Mouse (Mus musculus): ENCODE data around the gene Oas2. TPM values are rescaled to one million over a fixed set of nuclear protein-coding genes. Genes with fewer than 3 reads are reported as not detected.
A peak's percentile ranks its signal among the peaks of the same experiment; 100 is the strongest.

Oas2 gene
- polyA plus RNA-seq, 1 experiment from 2014 or later, result 0.62 TPM

- Histone ChIP-seq H3K36me3 (ENCODE audit: control insufficient read depth, insufficient read depth, low read length) (no peaks in the 10 kb centered on the region), H3K4me2 (ENCODE audit: low read depth, low read length) (no peak overlapping the region), H3K27me3 (ENCODE audit: control insufficient read depth, insufficient read depth, low read length) (peaks cover 15% of the 10 kb centered on the region), H3K9me3 (replicated peaks; ENCODE audit: control insufficient read depth, low read length) (no peaks in the 10 kb centered on the region), H3K4me1 (ENCODE audit: control insufficient read depth, insufficient read depth, low read length) (no peaks in the 10 kb centered on the region), H3K27ac (ENCODE audit: low read length) (no peak overlapping the region), H3K4me3 (replicated peaks; ENCODE audit: low read length) (no peak overlapping the region), H3K9ac (ENCODE audit: low read length) (no peak overlapping the region)
- no peak for ATAC-seq (ENCODE audit: insufficient read depth, low FRiP score)
- 59% methylated on average over 10 of the region's 10 CpGs for WGBS
These were observed 32.5 kb downstream of the Oas2 start for GRCm38 (mm10) chr5:120717136-120717535.

GRCm38 (mm10) chr5:120714314-120714713, 35.3 kb downstream of the Oas2 start:
- Histone ChIP-seq H3K9ac (ENCODE audit: low read length) (no peak overlapping the region), H3K27ac (ENCODE audit: low read length) (no peak overlapping the region), H3K9me3 (replicated peaks; ENCODE audit: control insufficient read depth, low read length) (no peaks in the 10 kb centered on the region), H3K4me1 (ENCODE audit: control insufficient read depth, insufficient read depth, low read length) (peaks cover 12% of the 10 kb centered on the region), H3K27me3 (ENCODE audit: control insufficient read depth, insufficient read depth, low read length) (peaks cover 41% of the 10 kb centered on the region), H3K4me2 (ENCODE audit: low read depth, low read length) (no peak overlapping the region), H3K4me3 (replicated peaks; ENCODE audit: low read length) (no peak overlapping the region), H3K36me3 (ENCODE audit: control insufficient read depth, insufficient read depth, low read length) (no peaks in the 10 kb centered on the region)
- ATAC-seq (ENCODE audit: insufficient read depth, low FRiP score), result no peak
- 3% methylated on average over 16 of the region's 16 CpGs for WGBS

- Histone ChIP-seq H3K27me3 (ENCODE audit: control insufficient read depth, insufficient read depth, low read length) (peaks cover 41% of the 10 kb centered on the region), H3K36me3 (ENCODE audit: control insufficient read depth, insufficient read depth, low read length) (no peaks in the 10 kb centered on the region), H3K4me1 (ENCODE audit: control insufficient read depth, insufficient read depth, low read length) (peaks cover 12% of the 10 kb centered on the region), H3K9me3 (replicated peaks; ENCODE audit: control insufficient read depth, low read length) (no peaks in the 10 kb centered on the region), H3K4me2 (ENCODE audit: low read depth, low read length) (no peak overlapping the region), H3K4me3 (replicated peaks; ENCODE audit: low read length) (no peak overlapping the region), H3K9ac (ENCODE audit: low read length) (no peak overlapping the region), H3K27ac (ENCODE audit: low read length) (no peak overlapping the region)
- 73% methylated on average over 8 of the region's 8 CpGs for WGBS
- ATAC-seq (ENCODE audit: insufficient read depth, low FRiP score), result no peak
These were observed 36.9 kb downstream of the Oas2 start for GRCm38 (mm10) chr5:120712721-120713120.

GRCm38 (mm10) chr5:120711827-120712226, 37.8 kb downstream of the Oas2 start, which contains the start of gene Dtx1:
Gene Dtx1, minus strand, starts transcription at chr5:120711927.
- Histone ChIP-seq H3K4me3 (replicated peaks; ENCODE audit: low read length) (peak within 1 kb of the TSS; percentile 57), H3K9me3 (replicated peaks; ENCODE audit: control insufficient read depth, low read length) (no peaks in the 10 kb centered on the region), H3K4me1 (ENCODE audit: control insufficient read depth, insufficient read depth, low read length) (peaks cover 13% of the 10 kb centered on the region), H3K9ac (ENCODE audit: low read length) (peak within 1 kb of the TSS; percentile 74), H3K36me3 (ENCODE audit: control insufficient read depth, insufficient read depth, low read length) (no peaks in the 10 kb centered on the region), H3K27me3 (ENCODE audit: control insufficient read depth, insufficient read depth, low read length) (peaks cover 41% of the 10 kb centered on the region), H3K27ac (ENCODE audit: low read length) (no peak within 1 kb of the TSS), H3K4me2 (ENCODE audit: low read depth, low read length) (peak within 1 kb of the TSS; percentile 78)
- WGBS, result 47% methylated on average over 3 of the region's 3 CpGs
- no peak for ATAC-seq (ENCODE audit: insufficient read depth, low FRiP score)

- Histone ChIP-seq H3K9ac (ENCODE audit: low read length) (peak overlapping the region; percentile 74), H3K4me1 (ENCODE audit: control insufficient read depth, insufficient read depth, low read length) (peaks cover 17% of the 10 kb centered on the region), H3K9me3 (replicated peaks; ENCODE audit: control insufficient read depth, low read length) (no peaks in the 10 kb centered on the region), H3K27ac (ENCODE audit: low read length) (no peak overlapping the region), H3K4me3 (replicated peaks; ENCODE audit: low read length) (peak overlapping the region; percentile 57), H3K4me2 (ENCODE audit: low read depth, low read length) (peak overlapping the region; percentile 78), H3K27me3 (ENCODE audit: control insufficient read depth, insufficient read depth, low read length) (peaks cover 43% of the 10 kb centered on the region), H3K36me3 (ENCODE audit: control insufficient read depth, insufficient read depth, low read length) (no peaks in the 10 kb centered on the region)
- WGBS, result under 1% methylated on average over 37 of the region's 43 CpGs
- no peak for ATAC-seq (ENCODE audit: insufficient read depth, low FRiP score)
These were observed 38.2 kb downstream of the Oas2 start for GRCm38 (mm10) chr5:120711416-120711815.

GRCm38 (mm10) chr5:120710826-120711248, 38.8 kb downstream of the Oas2 start:
- peaks cover 18% of the 10 kb centered on the region for H3K4me1 ChIP-seq (ENCODE audit: control insufficient read depth, insufficient read depth, low read length)
- ATAC-seq (ENCODE audit: insufficient read depth, low FRiP score), result no peak; the same call in 1 of the 2 replicates
- H3K4me3 ChIP-seq (replicated peaks; ENCODE audit: low read length), result peak overlapping the region; percentile 57
- H3K9ac ChIP-seq (ENCODE audit: low read length), result peak overlapping the region; percentile 74
- no peaks in the 10 kb centered on the region for H3K9me3 ChIP-seq (replicated peaks; ENCODE audit: control insufficient read depth, low read length)
- 3% methylated on average over 34 of the region's 34 CpGs for WGBS
- H3K4me2 ChIP-seq (ENCODE audit: low read depth, low read length), result peak overlapping the region; percentile 78
- H3K27me3 ChIP-seq (ENCODE audit: control insufficient read depth, insufficient read depth, low read length), result peaks cover 46% of the 10 kb centered on the region
- no peak overlapping the region for H3K27ac ChIP-seq (ENCODE audit: low read length)
- no peaks in the 10 kb centered on the region for H3K36me3 ChIP-seq (ENCODE audit: control insufficient read depth, insufficient read depth, low read length)

GRCm38 (mm10) chr5:120710161-120710825, 39.4 kb downstream of the Oas2 start:
- 4% methylated on average over 40 of the region's 40 CpGs for WGBS
- H3K9ac ChIP-seq (ENCODE audit: low read length), result peak overlapping the region; percentile 74
- peak; percentile 49 for ATAC-seq (ENCODE audit: insufficient read depth, low FRiP score)
- peaks cover 46% of the 10 kb centered on the region for H3K27me3 ChIP-seq (ENCODE audit: control insufficient read depth, insufficient read depth, low read length)
- peak overlapping the region; percentile 57 for H3K4me3 ChIP-seq (replicated peaks; ENCODE audit: low read length)
- H3K4me2 ChIP-seq (ENCODE audit: low read depth, low read length), result peak overlapping the region; percentile 78
- H3K27ac ChIP-seq (ENCODE audit: low read length), result no peak overlapping the region
- peaks cover 18% of the 10 kb centered on the region for H3K4me1 ChIP-seq (ENCODE audit: control insufficient read depth, insufficient read depth, low read length)
- H3K9me3 ChIP-seq (replicated peaks; ENCODE audit: control insufficient read depth, low read length), result no peaks in the 10 kb centered on the region
- no peaks in the 10 kb centered on the region for H3K36me3 ChIP-seq (ENCODE audit: control insufficient read depth, insufficient read depth, low read length)

- Histone ChIP-seq H3K36me3 (ENCODE audit: control insufficient read depth, insufficient read depth, low read length) (no peaks in the 10 kb centered on the region), H3K27ac (ENCODE audit: low read length) (no peak overlapping the region), H3K4me3 (replicated peaks; ENCODE audit: low read length) (no peak overlapping the region), H3K4me1 (ENCODE audit: control insufficient read depth, insufficient read depth, low read length) (peaks cover 18% of the 10 kb centered on the region), H3K9ac (ENCODE audit: low read length) (no peak overlapping the region), H3K9me3 (replicated peaks; ENCODE audit: control insufficient read depth, low read length) (no peaks in the 10 kb centered on the region), H3K27me3 (ENCODE audit: control insufficient read depth, insufficient read depth, low read length) (peaks cover 30% of the 10 kb centered on the region), H3K4me2 (ENCODE audit: low read depth, low read length) (no peak overlapping the region)
- 44% methylated on average over 13 of the region's 13 CpGs for WGBS
- no peak for ATAC-seq (ENCODE audit: insufficient read depth, low FRiP score)
These were observed 42.7 kb downstream of the Oas2 start for GRCm38 (mm10) chr5:120706976-120707375.

GRCm38 (mm10) chr5:120706541-120706940, 43.1 kb downstream of the Oas2 start:
- H3K9me3 ChIP-seq (replicated peaks; ENCODE audit: control insufficient read depth, low read length), result no peaks in the 10 kb centered on the region
- H3K4me3 ChIP-seq (replicated peaks; ENCODE audit: low read length), result no peak overlapping the region
- H3K4me2 ChIP-seq (ENCODE audit: low read depth, low read length), result no peak overlapping the region
- no peaks in the 10 kb centered on the region for H3K36me3 ChIP-seq (ENCODE audit: control insufficient read depth, insufficient read depth, low read length)
- 8% methylated on average over 16 of the region's 16 CpGs for WGBS
- ATAC-seq (ENCODE audit: insufficient read depth, low FRiP score), result no peak
- H3K9ac ChIP-seq (ENCODE audit: low read length), result no peak overlapping the region
- peaks cover 16% of the 10 kb centered on the region for H3K4me1 ChIP-seq (ENCODE audit: control insufficient read depth, insufficient read depth, low read length)
- H3K27ac ChIP-seq (ENCODE audit: low read length), result no peak overlapping the region
- H3K27me3 ChIP-seq (ENCODE audit: control insufficient read depth, insufficient read depth, low read length), result peaks cover 26% of the 10 kb centered on the region

Measured in stomach, embryonic 16.5 days (tissue).